In the genomic region with DNA sequence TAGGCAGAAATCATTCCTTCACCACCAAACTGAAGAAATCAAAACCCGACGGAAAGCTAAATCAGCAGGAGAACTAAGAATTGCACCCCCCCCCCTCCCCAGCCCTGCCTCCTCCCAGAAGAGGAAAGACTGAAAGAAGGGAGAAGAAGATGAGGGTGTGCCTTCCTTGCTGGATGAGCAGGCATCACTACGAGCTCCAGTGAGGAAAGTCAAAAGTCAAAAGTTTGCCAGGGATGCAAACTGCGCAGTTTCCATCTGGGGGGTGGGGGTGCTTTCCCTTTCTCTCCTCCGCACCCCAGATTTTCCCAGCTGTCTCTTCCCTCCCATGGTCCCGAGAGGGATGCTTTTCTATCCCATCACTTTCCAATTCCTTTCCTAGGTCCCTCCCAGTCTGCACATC, we compare ENCODE assay signal across 9 mouse cellular contexts. TPM values are rescaled to one million over a fixed set of nuclear protein-coding genes. Genes with fewer than 3 reads are reported as not detected.
A peak's percentile ranks its signal among the peaks of the same experiment; 100 is the strongest.
DNase-seq lines count a peak whose midpoint lies in the region; ATAC-seq and TF ChIP-seq lines count a peak whose summit lies in the region.
"Had no signal": no experiment of that assay in that cellular context is flagged by ENCODE, and none has a peak within 500 bp of the region (broad histone marks: within the 10 kb centered on the region; RNA-seq: fewer than 3 reads in every experiment).

No protein-coding gene starts in this region.

- H3K27ac ChIP-seq in lung, embryonic 14.5 days (ENCODE audit: low read depth), result no peak overlapping the region
- H3K27ac ChIP-seq in forebrain, embryonic 13.5 days, result no peak overlapping the region
- no peak overlapping the region for H3K27ac ChIP-seq in limb, embryonic 13.5 days
- no peak overlapping the region for H3K27ac ChIP-seq in small intestine, adult 2 months (ENCODE audit: insufficient read depth, low read depth, low read length)

- peaks cover 24% of the 10 kb centered on the region for H3K27me3 ChIP-seq in lung, embryonic 14.5 days (ENCODE audit: insufficient read depth, low read length)
- H3K27me3 ChIP-seq in forebrain, embryonic 13.5 days, result peaks cover 38% of the 10 kb centered on the region
- peaks cover 57% of the 10 kb centered on the region for H3K27me3 ChIP-seq in limb, embryonic 13.5 days
- H3K27me3 ChIP-seq in small intestine, adult 2 months (ENCODE audit: control insufficient read depth, insufficient read depth, low read length), result peaks cover 6% of the 10 kb centered on the region; the same call in 1 of the 2 replicates

- 15% methylated on average over 6 of the region's 6 CpGs for WGBS in lung, embryonic 14.5 days
- WGBS in forebrain, embryonic 13.5 days, result 10% methylated on average over 6 of the region's 6 CpGs
- WGBS in limb, embryonic 13.5 days, result 23% methylated on average over 6 of the region's 6 CpGs
- WGBS in small intestine, adult 2 months, result 13% methylated on average over 6 of the region's 6 CpGs

- H3K4me2 ChIP-seq in lung, embryonic 14.5 days, result peak overlapping the region; percentile 95
- peak overlapping the region; percentile 86 for H3K4me2 ChIP-seq in forebrain, embryonic 13.5 days
- H3K4me2 ChIP-seq in limb, embryonic 13.5 days (replicated peaks), result peak overlapping the region; percentile 93

- H3K4me1 ChIP-seq in lung, embryonic 14.5 days (ENCODE audit: insufficient read depth), result peaks cover 8% of the 10 kb centered on the region; the same call in 1 of the 2 replicates
- peaks cover 13% of the 10 kb centered on the region for H3K4me1 ChIP-seq in forebrain, embryonic 13.5 days
- peaks cover 19% of the 10 kb centered on the region; the same call in 1 of the 2 replicates for H3K4me1 ChIP-seq in limb, embryonic 13.5 days
- peaks cover 8% of the 10 kb centered on the region for H3K4me1 ChIP-seq in small intestine, adult 2 months (ENCODE audit: control insufficient read depth, insufficient read depth, insufficient read length, low read length)

- no peak for TF ChIP-seq CTCF in lung, embryonic 14.5 days (IDR thresholded peaks at IDR 0.05; ENCODE audit: low read depth)
- no peak for TF ChIP-seq CTCF in small intestine, adult 2 months (IDR thresholded peaks at IDR 0.05; ENCODE audit: extremely low read depth, insufficient read length, insufficient replicate concordance, low read depth, low read length)

- no peak for TF ChIP-seq POLR2A in small intestine, adult 2 months (IDR thresholded peaks at IDR 0.05; ENCODE audit: low read depth, low read length)

- no peak for DNase-seq in lung, embryonic 14.5 days
- DNase-seq in lung, adult 18-20 months, result no peak
- no peak for DNase-seq in layer of hippocampus, adult 18-20 months (ENCODE audit: low spot score in 2 of 2)
- DNase-seq in testis, postnatal 10 days (ENCODE audit: low spot score), result no peak
- DNase-seq in frontal cortex, postnatal 25 days (ENCODE audit: low spot score in 2 of 2), result no peak
- DNase-seq: cerebellum, adult 8-10 months had no signal

- ATAC-seq in lung, embryonic 14.5 days (ENCODE audit: insufficient read depth), result no peak
- ATAC-seq in forebrain, embryonic 13.5 days, result peak; percentile 39
- ATAC-seq in limb, embryonic 13.5 days (ENCODE audit: low FRiP score, low read depth), result no peak

- peak overlapping the region; percentile 41; the same call in 1 of the 2 replicates for H3K9ac ChIP-seq in lung, embryonic 14.5 days
- peak overlapping the region; percentile 47 for H3K9ac ChIP-seq in forebrain, embryonic 13.5 days
- H3K9ac ChIP-seq in limb, embryonic 13.5 days, result peak overlapping the region; percentile 69; the same call in 1 of the 2 replicates

- no peaks in the 10 kb centered on the region for H3K36me3 ChIP-seq in lung, embryonic 14.5 days (ENCODE audit: insufficient read depth)
- no peaks in the 10 kb centered on the region for H3K36me3 ChIP-seq in forebrain, embryonic 13.5 days (ENCODE audit: poor library complexity, severe bottlenecking)
- H3K36me3 ChIP-seq in limb, embryonic 13.5 days, result no peaks in the 10 kb centered on the region
- no peaks in the 10 kb centered on the region for H3K36me3 ChIP-seq in small intestine, adult 2 months (ENCODE audit: control insufficient read depth, insufficient read depth, low read length)

- H3K4me3 ChIP-seq in lung, embryonic 14.5 days (ENCODE audit: low read depth, low read length), result peak overlapping the region; percentile 51
- H3K4me3 ChIP-seq in forebrain, embryonic 13.5 days, result peak overlapping the region; percentile 51
- H3K4me3 ChIP-seq in limb, embryonic 13.5 days, result peak overlapping the region; percentile 62
- H3K4me3 ChIP-seq in small intestine, adult 2 months (ENCODE audit: low read depth, low read length), result peak overlapping the region; percentile 62

- no peaks in the 10 kb centered on the region for H3K9me3 ChIP-seq in lung, embryonic 14.5 days (ENCODE audit: low read depth, low read length)
- H3K9me3 ChIP-seq in forebrain, embryonic 13.5 days (replicated peaks), result no peaks in the 10 kb centered on the region
- H3K9me3 ChIP-seq in limb, embryonic 13.5 days, result no peaks in the 10 kb centered on the region

RNA-seq across cellular contexts. Expression of gene Moxd1, which starts 0.4 kb away (rescaled TPM):
- polyA plus RNA-seq in lung, embryonic 14.5 days (2014; fragmentation: Nextera tagmentation; extraction: Ambion mirVana), result 4.9 and 5.1 TPM in 2 replicates
- polyA plus RNA-seq in forebrain, embryonic 13.5 days (2015; fragmentation: Nextera tagmentation; extraction: Ambion mirVana), result 0.88 and 1.4 TPM in 2 replicates
- 33.5 and 39.7 TPM in 2 replicates for polyA plus RNA-seq in limb, embryonic 13.5 days (2015; fragmentation: Nextera tagmentation; extraction: Ambion mirVana)
- polyA plus RNA-seq in small intestine, adult 2 months (2012; rRNA removed), result 3.5 and 12.0 TPM in 2 replicates
- total RNA-seq in layer of hippocampus, adult 18-20 months (2021), result 10 to 100 TPM; 10.1 to 11.4 TPM
